Mouse (Mus musculus) embryonic facial prominence, embryonic 12.5 days (tissue): Measurements from ENCODE around the gene Cfap61. TPM values are rescaled to one million over a fixed set of nuclear protein-coding genes. Genes with fewer than 3 reads are reported as not detected.

Source experiments
- ATAC-seq: fragments of 200-750 bp; cut with Nextera tagmentation; 2 replicates; pipeline ENCODE4 v1.8.0; 2017; ENCODE audit not compliant: insufficient number of reproducible peaks, insufficient read depth, low FRiP score, low TSS enrichment
- H3K27ac ChIP-seq: fragments of 300-500 bp; sonication (generic); 2 replicates; pipeline ENCODE4 v1.5.1; 2016; ENCODE audit warnings: mild to moderate bottlenecking
- H3K27me3 ChIP-seq: fragments of 300-500 bp; sonication (generic); 2 replicates; pipeline ENCODE4 v1.6.1; 2016; ENCODE audit warnings: mild to moderate bottlenecking, moderate library complexity
- H3K36me3 ChIP-seq: fragments of 300-500 bp; sonication (generic); 2 replicates; pipeline ENCODE4 v1.6.1; 2016; ENCODE audit warnings: mild to moderate bottlenecking
- H3K4me1 ChIP-seq: fragments of 300-500 bp; sonication (generic); 2 replicates; pipeline ENCODE4 v1.6.1; 2016
- H3K4me2 ChIP-seq: fragments of 300-500 bp; sonication (generic); replicated peaks from 2 replicates; pipeline ENCODE4 v1.6.1; 2016; ENCODE audit warnings: mild to moderate bottlenecking, moderate library complexity
- H3K4me3 ChIP-seq: fragments of 300-500 bp; sonication (generic); 2 replicates; pipeline ENCODE4 v1.5.1; 2016; ENCODE audit warnings: mild to moderate bottlenecking
- H3K9ac ChIP-seq: fragments of 300-500 bp; sonication (generic); 2 replicates; pipeline ENCODE4 v1.6.1; 2016; ENCODE audit warnings: mild to moderate bottlenecking, moderate library complexity
- H3K9me3 ChIP-seq: fragments of 300-500 bp; sonication (generic); 2 replicates; pipeline ENCODE4 v1.6.1; 2016; ENCODE audit warnings: mild to moderate bottlenecking, moderate library complexity
- WGBS: fragments of 180-500 bp; shearing (Covaris S2); methylation state at CpG from one replicate; pipeline ENCODE4 v1.1.7; 2016; 5-methylcytosine and 5-hydroxymethylcytosine counted together
- polyA plus RNA-seq: library from polyadenylated mRNA; unstranded; fragments of >200 nt; fragmentation: Nextera tagmentation; extraction: Ambion mirVana; gene quantifications from 2 replicates; pipeline ENCODE4 v1.2.1, GENCODE M21; 2016

Gene Cfap61
- polyA plus RNA-seq, 1 experiment from 2014 or later: 0.69 TPM

GRCm38 (mm10) chr2:146183830-146184793, 249.5 kb downstream of the Cfap61 start:
- Histone ChIP-seq H3K27me3 (no peaks in the 10 kb centered on the region), H3K9ac (no peak overlapping the region), H3K4me2 (no peak overlapping the region), H3K4me1 (no peaks in the 10 kb centered on the region), H3K4me3 (no peak overlapping the region), H3K36me3 (no peaks in the 10 kb centered on the region), H3K9me3 (no peaks in the 10 kb centered on the region), H3K27ac (no peak overlapping the region)
- ATAC-seq: no peak
- 73% methylated on average over 24 of the region's 24 CpGs for WGBS

- Histone ChIP-seq H3K4me2 (no peak overlapping the region), H3K27ac (no peak overlapping the region), H3K4me1 (no peaks in the 10 kb centered on the region), H3K36me3 (no peaks in the 10 kb centered on the region), H3K27me3 (no peaks in the 10 kb centered on the region), H3K9ac (no peak overlapping the region), H3K4me3 (no peak overlapping the region), H3K9me3 (no peaks in the 10 kb centered on the region)
- no peak for ATAC-seq
- 95% methylated on average over 11 of the region's 11 CpGs for WGBS
These were observed 261.5 kb downstream of the Cfap61 start for GRCm38 (mm10) chr2:146196126-146196525.

DNA sequence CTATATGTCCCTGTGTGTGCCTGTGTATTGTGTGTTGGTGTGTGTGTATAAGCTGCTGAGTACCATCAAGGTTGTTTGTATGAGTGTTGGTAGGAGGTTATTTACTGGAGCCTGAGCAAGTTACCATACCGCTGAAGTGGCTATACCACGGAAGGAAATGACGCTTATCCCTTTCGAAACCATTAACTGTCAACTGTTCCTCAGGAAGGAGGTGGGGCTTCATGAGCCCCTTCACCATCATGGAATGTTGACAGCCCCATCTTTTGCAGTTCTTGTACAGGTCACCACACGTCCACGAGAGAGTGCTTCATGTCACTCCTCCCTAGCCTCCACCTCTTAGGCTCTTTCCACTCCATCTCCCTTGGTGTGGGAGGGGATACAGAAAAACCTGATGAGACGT, 263.4 kb downstream of the Cfap61 start:
- H3K27me3 ChIP-seq: no peaks in the 10 kb centered on the region
- H3K9me3 ChIP-seq: no peaks in the 10 kb centered on the region
- 80% methylated on average over 7 of the region's 7 CpGs for WGBS
- no peak overlapping the region for H3K27ac ChIP-seq
- H3K4me2 ChIP-seq: no peak overlapping the region
- H3K4me3 ChIP-seq: no peak overlapping the region
- H3K4me1 ChIP-seq: no peaks in the 10 kb centered on the region
- ATAC-seq: no peak
- no peak overlapping the region for H3K9ac ChIP-seq
- H3K36me3 ChIP-seq: no peaks in the 10 kb centered on the region

- Histone ChIP-seq H3K27me3 (peaks cover 10% of the 10 kb centered on the region), H3K36me3 (no peaks in the 10 kb centered on the region), H3K9me3 (no peaks in the 10 kb centered on the region), H3K27ac (no peak overlapping the region), H3K4me1 (no peaks in the 10 kb centered on the region), H3K4me2 (no peak overlapping the region), H3K9ac (no peak overlapping the region), H3K4me3 (no peak overlapping the region)
- 72% methylated on average over 4 of the region's 4 CpGs for WGBS
- ATAC-seq: no peak
These were observed 276.4 kb downstream of the Cfap61 start for GRCm38 (mm10) chr2:146210968-146211367.

GRCm38 (mm10) chr2:146214715-146215114, 280.1 kb downstream of the Cfap61 start:
- H3K4me3 ChIP-seq: no peak overlapping the region
- H3K9ac ChIP-seq: no peak overlapping the region
- no peak overlapping the region for H3K27ac ChIP-seq
- H3K9me3 ChIP-seq: no peaks in the 10 kb centered on the region
- H3K36me3 ChIP-seq: no peaks in the 10 kb centered on the region
- H3K27me3 ChIP-seq: peaks cover 44% of the 10 kb centered on the region
- H3K4me1 ChIP-seq: peaks cover 9% of the 10 kb centered on the region
- no peak for ATAC-seq
- WGBS: 3% methylated on average over 9 of the region's 9 CpGs
- H3K4me2 ChIP-seq: no peak overlapping the region

DNA sequence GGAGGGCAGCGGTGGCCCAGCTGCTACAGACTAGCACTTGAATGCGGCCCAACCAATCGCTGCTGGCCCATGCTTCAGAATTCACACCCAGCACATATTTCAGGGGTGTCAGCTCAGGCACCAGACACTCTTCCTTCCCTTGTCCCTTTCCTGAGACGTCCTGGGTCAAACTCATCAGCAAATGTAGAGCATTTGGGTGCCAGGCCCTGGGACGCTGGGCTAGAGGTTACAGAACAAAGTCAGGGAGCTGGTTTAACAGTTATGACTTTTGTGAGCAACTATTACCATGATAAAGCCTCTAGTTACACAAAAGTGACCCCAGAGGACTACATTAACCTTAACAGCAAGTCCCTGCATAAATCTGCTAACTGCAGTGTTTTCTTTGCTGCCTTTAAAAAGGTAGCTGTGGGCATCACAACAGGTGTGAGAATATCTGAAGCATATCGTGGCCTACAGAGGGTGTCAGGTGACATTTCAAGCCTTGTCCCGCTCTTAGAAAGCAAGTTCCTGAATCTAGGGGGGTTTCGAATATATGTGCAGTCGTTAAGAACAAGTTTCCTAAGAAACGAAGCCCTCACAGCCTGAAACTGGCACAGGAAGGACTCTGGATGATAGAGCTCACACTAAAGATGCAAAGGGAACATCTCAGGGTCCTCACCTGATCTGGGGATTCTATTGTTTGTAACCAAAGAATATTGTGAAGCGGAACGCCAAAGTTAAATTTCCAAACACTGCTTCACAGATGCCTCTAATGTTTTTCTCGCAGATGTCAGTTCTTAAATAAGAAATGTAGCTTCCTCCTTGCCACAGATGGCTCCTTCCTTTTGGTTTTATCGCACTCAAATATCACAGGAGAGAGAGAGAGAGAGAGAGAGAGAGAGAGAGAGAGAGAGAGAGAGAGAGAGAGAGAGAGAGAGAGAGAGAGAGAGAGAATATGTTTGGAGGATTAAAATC, 281.8 kb downstream of the Cfap61 start:
- H3K4me1 ChIP-seq: peaks cover 15% of the 10 kb centered on the region
- H3K4me2 ChIP-seq: no peak overlapping the region
- WGBS: 15% methylated on average over 13 of the region's 14 CpGs
- H3K27ac ChIP-seq: no peak overlapping the region
- H3K4me3 ChIP-seq: no peak overlapping the region
- no peaks in the 10 kb centered on the region for H3K36me3 ChIP-seq
- H3K27me3 ChIP-seq: peaks cover 56% of the 10 kb centered on the region
- H3K9ac ChIP-seq: no peak overlapping the region
- ATAC-seq: no peak
- H3K9me3 ChIP-seq: no peaks in the 10 kb centered on the region

DNA sequence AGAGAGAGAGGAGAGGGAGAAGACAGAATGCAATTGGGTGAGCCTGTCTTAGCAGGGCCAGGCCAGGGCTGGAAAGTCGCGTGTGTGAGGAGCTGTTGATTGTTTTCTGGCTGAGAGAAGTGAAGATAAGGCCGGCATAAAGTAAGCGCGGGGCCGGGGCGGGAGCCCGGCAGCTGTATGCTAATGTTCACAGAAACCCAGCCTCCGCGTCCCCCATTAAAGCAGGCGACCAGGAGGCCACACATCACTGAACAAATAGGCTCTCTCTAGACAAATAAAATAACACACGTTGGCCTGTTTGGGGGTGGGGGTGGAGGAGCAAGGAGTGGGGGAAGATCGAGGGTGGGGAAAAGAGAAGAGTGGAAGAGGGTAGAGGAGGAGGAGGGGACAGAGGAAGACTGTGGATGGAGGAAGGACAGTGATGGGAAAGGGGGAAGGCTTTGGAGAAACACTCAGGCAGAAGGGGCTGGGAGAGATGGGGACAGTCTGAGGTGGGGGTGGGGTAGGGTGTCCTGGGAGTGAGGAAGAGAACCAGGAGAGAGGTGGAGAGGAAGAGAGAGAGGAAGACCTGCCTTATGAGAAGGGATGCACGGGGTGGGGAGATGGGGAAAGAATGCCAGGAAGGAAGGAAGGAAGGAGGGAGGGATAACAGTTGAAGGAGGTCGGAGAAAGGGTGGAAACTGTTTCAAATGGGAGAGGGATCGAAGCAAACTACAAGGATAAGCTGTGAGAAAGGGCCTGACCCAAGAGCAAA, 282.8 kb downstream of the Cfap61 start:
- H3K4me1 ChIP-seq: peaks cover 17% of the 10 kb centered on the region
- no peaks in the 10 kb centered on the region for H3K9me3 ChIP-seq
- no peak overlapping the region for H3K9ac ChIP-seq
- under 1% methylated on average over 16 of the region's 16 CpGs for WGBS
- no peaks in the 10 kb centered on the region for H3K36me3 ChIP-seq
- no peak for ATAC-seq
- no peak overlapping the region for H3K27ac ChIP-seq
- H3K4me3 ChIP-seq: 0 out of 2 replicates have a peak overlapping the region, but pooled peaks have one; percentile 10
- peaks cover 65% of the 10 kb centered on the region for H3K27me3 ChIP-seq
- peak overlapping the region; percentile 48; the same call in 1 of the 2 replicates for H3K4me2 ChIP-seq

DNA sequence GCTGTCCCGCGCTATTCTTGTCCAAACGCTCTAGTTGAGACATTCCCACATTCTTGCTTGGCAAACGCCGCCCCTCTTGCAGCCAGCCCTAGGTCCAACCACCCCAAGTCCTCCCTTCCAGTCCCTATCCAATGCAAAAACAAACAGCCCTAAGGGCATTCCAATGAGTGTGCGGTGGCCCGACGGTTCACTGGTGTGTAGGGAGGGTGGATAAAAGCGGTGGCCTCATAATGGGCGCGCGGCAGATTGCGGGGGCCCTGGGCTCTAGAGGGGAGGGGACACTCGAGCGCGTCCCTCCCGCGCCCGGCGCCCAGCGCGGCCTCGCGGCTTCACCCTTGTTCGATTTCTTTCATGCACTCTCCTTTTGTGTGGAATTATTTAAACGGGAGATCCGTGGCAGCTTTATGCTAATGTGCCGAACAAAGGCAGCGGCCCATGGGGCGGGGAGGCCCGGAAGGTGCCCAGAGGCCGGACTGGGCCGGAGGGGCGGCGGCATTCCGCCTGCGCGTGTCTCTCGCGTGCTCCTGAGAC, 283.6 kb downstream of the Cfap61 start:
- Histone ChIP-seq H3K9ac (peak overlapping the region; percentile 48; the same call in 1 of the 2 replicates), H3K4me2 (peak overlapping the region; percentile 48), H3K4me3 (peak overlapping the region; percentile 23), H3K27ac (0 out of 2 replicates have a peak overlapping the region, but pooled peaks have one; percentile 30), H3K9me3 (no peaks in the 10 kb centered on the region), H3K27me3 (peaks cover 73% of the 10 kb centered on the region), H3K4me1 (peaks cover 26% of the 10 kb centered on the region), H3K36me3 (no peaks in the 10 kb centered on the region)
- WGBS: under 1% methylated on average over 40 of the region's 40 CpGs
- 0 out of 2 replicates have a peak, but pooled peaks have one; percentile 26 for ATAC-seq

- WGBS: 1% methylated on average over 19 of the region's 19 CpGs
These were observed 284.4 kb downstream of the Cfap61 start for GRCm38 (mm10) chr2:146218881-146219535.

GRCm38 (mm10) chr2:146219791-146220190, 285.2 kb downstream of the Cfap61 start:
- Histone ChIP-seq H3K4me1 (peaks cover 30% of the 10 kb centered on the region), H3K4me2 (no peak overlapping the region), H3K9ac (no peak overlapping the region), H3K36me3 (no peaks in the 10 kb centered on the region), H3K27ac (no peak overlapping the region), H3K27me3 (peaks cover 83% of the 10 kb centered on the region), H3K4me3 (no peak overlapping the region), H3K9me3 (no peaks in the 10 kb centered on the region)
- ATAC-seq: no peak
- WGBS: 10% methylated on average over 11 of the region's 11 CpGs

More at GRCm38 (mm10) chr2:146218881-146219535, 284.4 kb downstream of the Cfap61 start:
- H3K27ac ChIP-seq: no peak overlapping the region
- H3K4me2 ChIP-seq: peak overlapping the region; percentile 48
- peaks cover 81% of the 10 kb centered on the region for H3K27me3 ChIP-seq
- H3K36me3 ChIP-seq: no peaks in the 10 kb centered on the region
- no peak overlapping the region for H3K4me3 ChIP-seq
- H3K9ac ChIP-seq: no peak overlapping the region
- H3K4me1 ChIP-seq: peaks cover 30% of the 10 kb centered on the region
- no peaks in the 10 kb centered on the region for H3K9me3 ChIP-seq
- no peak for ATAC-seq
